Mouse (Mus musculus): ENCODE measurements around the gene Bmp15. TPM values are rescaled to one million over a fixed set of nuclear protein-coding genes. Genes with fewer than 3 reads are reported as not detected.

Gene Bmp15
- 0.14 and 0.25 TPM in 2 replicates for polyA plus RNA-seq (2012; rRNA removed)

DNA sequence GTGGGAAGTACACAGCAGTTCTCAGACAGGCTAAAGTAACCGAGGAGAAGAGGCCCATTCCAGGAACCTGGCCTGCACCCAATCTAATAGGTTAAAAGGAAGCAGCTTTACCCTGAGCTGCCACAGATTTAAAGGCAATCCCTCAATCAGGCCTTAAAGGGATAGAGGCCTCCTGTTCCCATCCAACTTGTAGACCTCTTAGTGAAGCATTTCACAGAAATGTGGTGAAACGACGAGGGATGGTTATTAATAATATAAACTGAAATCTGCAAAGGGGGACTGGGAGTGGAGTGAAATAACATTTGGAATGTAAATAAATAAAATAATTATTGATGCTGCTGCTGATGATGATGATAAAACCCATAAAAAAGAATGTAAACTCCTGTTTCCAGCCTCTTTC, at the start of gene Bmp15:
TSS of gene Bmp15 (minus strand) at position 101 of the 400 bp plus-strand sequence.

Other genes starting within 250 kb of the Bmp15 start
- gene AU022751, start 237.3 kb downstream of the Bmp15 start, polyA plus RNA-seq (2012; rRNA removed), result 0.36 and 0.38 TPM in 2 replicates
- gene Nudt10, start 147.7 kb downstream of the Bmp15 start, polyA plus RNA-seq (2012; rRNA removed), result 28.8 and 32.4 TPM in 2 replicates
- 2.8 and 4.1 TPM in 2 replicates for gene Shroom4, start 79.1 kb upstream of the Bmp15 start, polyA plus RNA-seq (2012; rRNA removed)